Mouse (Mus musculus) gastrocnemius, adult 2 months (tissue): ENCODE measurements around the gene Glb1l3. TPM values are rescaled to one million over a fixed set of nuclear protein-coding genes. Genes with fewer than 3 reads are reported as not detected.

Experiments
- DNase-seq: peaks from one replicate; pipeline ENCODE4 v3.0.0; 2022
- H3K27ac ChIP-seq: fragments of 200-600 bp; 2 replicates; pipeline ENCODE4 v1.8.1; 2022; ENCODE audit warnings: mild to moderate bottlenecking
- H3K4me3 ChIP-seq: fragments of 200-600 bp; 2 replicates; pipeline ENCODE4 v1.8.1; 2022; ENCODE audit warnings: mild to moderate bottlenecking, moderate library complexity
- CTCF ChIP-seq: fragments of 200-600 bp; IDR thresholded peaks from 2 replicates; pipeline ENCODE4 v1.8.1; 2022; ENCODE audit warnings: antibody characterized with exemption, mild to moderate bottlenecking, moderate library complexity
- intact Hi-C: fragments of 180-260 bp; cut with DNase I; formaldehyde crosslinking; loops from one replicate; pipeline ENCODE4 v1.15.1; 2025
- total RNA-seq, 2 experiments: library from RNA; stranded (reverse); gene quantifications; 2 replicates each; pipeline ENCODE4 v1.2.3; 2021

Glb1l3 gene
- total RNA-seq, 2 experiments from 2014 or later, result not detected

DNA sequence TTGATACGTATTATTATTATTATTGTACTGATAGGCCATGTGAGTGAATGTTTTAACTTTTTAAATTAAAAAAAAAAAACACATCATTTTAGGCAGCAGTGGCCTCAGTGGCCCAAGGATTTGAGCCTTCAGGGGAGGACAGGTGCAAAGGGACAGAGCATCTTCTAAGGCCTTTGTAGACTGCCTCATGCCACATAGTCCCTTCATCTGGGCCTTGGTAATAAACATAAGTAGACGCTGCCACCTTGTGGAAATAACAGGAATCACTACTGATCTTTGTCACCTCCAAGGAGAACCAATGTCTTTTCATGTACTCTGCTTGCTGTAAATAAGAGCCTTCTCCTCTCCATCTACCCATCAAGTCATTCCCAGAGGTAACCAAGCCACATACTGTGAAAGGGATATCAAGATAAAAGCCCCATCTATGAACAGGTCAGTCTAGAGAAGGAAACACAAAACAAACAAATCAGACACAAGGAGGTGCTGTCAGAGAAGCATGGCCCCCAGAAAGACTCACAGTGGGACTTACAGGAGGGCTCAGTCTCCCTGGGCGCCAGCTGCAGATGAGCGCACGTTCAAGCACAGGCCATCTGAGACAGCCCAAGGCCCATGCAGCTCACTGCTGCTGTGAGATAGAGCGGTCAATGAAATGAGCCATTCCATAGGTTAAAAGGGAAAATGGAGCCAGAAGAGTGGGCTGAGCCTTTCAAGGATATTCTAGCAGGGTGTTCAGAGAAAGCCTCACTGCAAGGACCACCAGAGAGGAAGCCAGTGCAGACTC, 84.4 kb downstream of the Glb1l3 start:
- no peak overlapping the region for H3K27ac ChIP-seq
- no peak for DNase-seq
- peak; percentile 76 for TF ChIP-seq CTCF
- intact Hi-C loops, result loop anchor here (2.0 to 5.0 kb wide), 2 partner anchors 149 to 1122 kb away; no protein-coding TSS in a partner anchor
- H3K4me3 ChIP-seq, result no peak overlapping the region

DNA sequence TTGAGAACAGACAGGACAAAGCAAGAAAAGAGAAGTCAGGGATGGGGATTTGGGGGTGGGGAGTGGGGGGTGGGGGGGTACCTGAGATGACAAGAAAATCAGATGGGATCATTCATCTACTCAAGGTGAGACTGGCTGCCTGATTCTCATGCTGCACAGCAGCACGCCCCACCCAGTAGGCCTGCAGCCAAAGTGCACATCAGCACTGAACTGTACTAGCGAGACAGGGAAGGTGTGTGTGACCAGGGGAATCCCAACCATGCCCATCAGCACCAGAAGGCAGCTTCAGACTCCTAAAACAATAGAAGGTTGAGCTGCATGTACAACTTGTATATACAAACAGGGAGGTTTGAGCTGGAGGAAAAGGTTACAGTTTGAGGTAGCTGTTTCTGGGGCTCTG, 85.0 kb downstream of the Glb1l3 start:
- DNase-seq, result no peak
- Histone ChIP-seq H3K4me3 (no peak overlapping the region), H3K27ac (no peak overlapping the region)
- intact Hi-C loops, result loop anchor here (2.0 to 5.0 kb wide), 2 partner anchors 148 to 1121 kb away; no protein-coding TSS in a partner anchor
- no peak for TF ChIP-seq CTCF

DNA sequence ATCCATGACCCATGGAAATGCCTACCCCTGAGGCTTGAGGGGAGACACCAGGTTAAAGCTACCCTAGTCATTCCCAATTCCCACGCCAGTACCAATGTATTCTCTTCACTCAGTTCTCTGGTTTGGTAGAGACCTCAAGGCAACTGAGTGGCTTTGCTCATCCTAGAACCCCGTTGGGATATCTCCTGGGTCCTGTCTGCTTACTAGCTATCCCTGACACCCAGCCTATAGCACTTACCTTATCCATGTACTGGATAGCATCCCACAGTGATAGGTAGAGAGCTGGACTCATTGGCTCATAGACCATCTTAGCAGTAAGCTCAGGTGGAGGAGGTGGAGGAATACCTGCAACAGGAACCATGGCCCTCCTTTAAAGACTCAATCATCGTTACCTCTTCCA, 92.5 kb downstream of the Glb1l3 start:
- Histone ChIP-seq H3K27ac (no peak overlapping the region), H3K4me3 (no peak overlapping the region)
- DNase-seq, result no peak
- TF ChIP-seq CTCF, result no peak
- intact Hi-C loops, result no loop called here

Other genes starting within 250 kb of the Glb1l3 start
- 1 to 10 TPM in 1 of 2 experiments, under 1 TPM in 1; 0.14 to 3.3 TPM for gene B3gat1, start 127.2 kb downstream of the Glb1l3 start, total RNA-seq
- gene Glb1l2, start 54.4 kb downstream of the Glb1l3 start, total RNA-seq, result 1 to 10 TPM; 5.9 to 6.8 TPM
- gene Gm1110, start 62.2 kb upstream of the Glb1l3 start, total RNA-seq, result not detected
- 10 to 100 TPM; 31.7 to 37.1 TPM for gene Acad8, start 138.7 kb upstream of the Glb1l3 start, total RNA-seq
- 10 to 100 TPM; 18.7 to 24.8 TPM for gene Thyn1, start 138.8 kb upstream of the Glb1l3 start, total RNA-seq
- 10 to 100 TPM; 26.2 to 26.9 TPM for gene Vps26b, start 169.2 kb upstream of the Glb1l3 start, total RNA-seq
- gene Ncapd3, start 169.3 kb upstream of the Glb1l3 start, total RNA-seq, result 1 to 10 TPM; 6.2 to 7.3 TPM